Mouse (Mus musculus): ENCODE results near the gene Pim3. TPM values are rescaled to one million over a fixed set of nuclear protein-coding genes. Genes with fewer than 3 reads are reported as not detected.

Gene Pim3
- total RNA-seq, 2 experiments from 2014 or later: 97.9 to 139 TPM

Other genes starting within 250 kb of the Pim3 start
- 10 to 100 TPM; 26.6 to 29.7 TPM for gene Brd1, start 128.0 kb upstream of the Pim3 start, total RNA-seq (2021)
- gene Zbed4, start 110.5 kb upstream of the Pim3 start, total RNA-seq (2021): 1 to 10 TPM; 8.6 to 8.7 TPM
- gene Alg12, start 42.9 kb upstream of the Pim3 start, total RNA-seq (2021): 1 to 10 TPM; 8.3 to 8.8 TPM
- 10 to 100 TPM; 19.6 to 28.7 TPM for gene Creld2, start 42.5 kb upstream of the Pim3 start, total RNA-seq (2021)
- not detected for gene Ttll8, start 92.2 kb downstream of the Pim3 start, total RNA-seq (2021)
- not detected for gene Mlc1, start 116.8 kb downstream of the Pim3 start, total RNA-seq (2021)
- gene Mov10l1, start 120.7 kb downstream of the Pim3 start, total RNA-seq (2021): 100 to 1,000 TPM; 115 to 121 TPM
- 1 to 10 TPM; 2.0 to 2.4 TPM for gene Panx2, start 197.5 kb downstream of the Pim3 start, total RNA-seq (2021)
- gene Trabd, start 212.9 kb downstream of the Pim3 start, total RNA-seq (2021): 10 to 100 TPM; 46.6 to 56.5 TPM
- 10 to 100 TPM; 16.1 to 16.5 TPM for gene Selenoo, start 226.9 kb downstream of the Pim3 start, total RNA-seq (2021)

Measured in heart, adult 18-20 months (tissue).